Mouse (Mus musculus): ENCODE measurements around the gene Diaph3. TPM values are rescaled to one million over a fixed set of nuclear protein-coding genes. Genes with fewer than 3 reads are reported as not detected.

The Diaph3 gene
- polyA plus RNA-seq, 1 experiment: 0.43 TPM

DNA sequence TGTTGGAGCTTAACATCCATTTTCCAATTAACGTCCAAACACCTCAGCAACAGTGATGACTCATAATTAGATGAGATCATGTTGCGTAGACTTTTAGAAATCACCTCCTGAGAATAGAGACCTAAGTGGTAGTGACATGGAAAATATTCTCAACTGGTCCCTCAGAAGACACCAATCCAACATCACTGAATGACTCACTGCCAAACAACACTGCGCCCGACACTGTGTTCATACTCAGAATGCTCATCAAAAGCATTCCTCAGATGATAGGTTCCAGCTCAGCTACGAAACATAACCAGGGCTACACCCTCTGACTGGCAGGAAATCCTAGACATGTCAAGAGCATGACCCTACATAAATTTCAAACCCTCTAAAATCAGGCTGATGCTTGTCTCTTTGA is 89.8 kb downstream of the Diaph3 start:
- no peak overlapping the region for H3K4me3 ChIP-seq (ENCODE audit: extremely low read depth, insufficient read depth, insufficient read length)
- TF ChIP-seq POLR2A (IDR thresholded peaks at IDR 0.05; ENCODE audit: low read depth, low read length) (no peak), CTCF (IDR thresholded peaks at IDR 0.05; ENCODE audit: extremely low read depth, insufficient read depth, insufficient read length, insufficient replicate concordance) (no peak)
- H3K27me3 ChIP-seq (ENCODE audit: control insufficient read depth, insufficient read depth, low read length): no peaks in the 10 kb centered on the region
- no peaks in the 10 kb centered on the region for H3K4me1 ChIP-seq (ENCODE audit: control insufficient read depth, insufficient read depth, insufficient read length)
- 84% methylated on average over 5 of the region's 5 CpGs for WGBS
- H3K27ac ChIP-seq (ENCODE audit: insufficient read depth, low read length): no peak overlapping the region
- no peak for DNase-seq (ENCODE audit: low read depth in 1 of 2, low spot score in 2 of 2)
- H3K36me3 ChIP-seq (ENCODE audit: control insufficient read depth, insufficient read depth, low read length): no peaks in the 10 kb centered on the region

DNA sequence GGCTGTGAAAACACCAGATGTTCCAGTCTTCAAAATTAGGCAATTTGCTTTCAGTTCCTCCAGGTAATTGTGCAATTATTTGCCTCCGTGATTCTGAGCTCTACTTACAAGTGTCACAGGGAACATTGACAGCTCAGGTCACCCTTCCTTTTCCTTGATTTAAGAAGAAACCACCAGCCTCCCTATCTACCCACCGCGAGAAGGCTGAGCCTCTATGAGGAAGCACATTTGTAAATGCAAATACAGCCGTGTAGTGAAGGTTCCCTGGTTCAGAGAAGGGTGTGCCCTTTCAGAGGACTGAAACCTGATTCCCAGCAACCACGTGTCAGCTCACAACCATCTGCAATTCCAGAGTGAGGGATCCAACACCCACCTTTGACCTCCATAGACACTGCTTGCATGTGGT is 96.6 kb downstream of the Diaph3 start:
- 0 out of 2 replicates have a peak, but pooled peaks cover 3% of the 10 kb centered on the region for H3K4me1 ChIP-seq (ENCODE audit: control insufficient read depth, insufficient read depth, insufficient read length)
- 11% methylated on average over 5 of the region's 5 CpGs for WGBS

DNA sequence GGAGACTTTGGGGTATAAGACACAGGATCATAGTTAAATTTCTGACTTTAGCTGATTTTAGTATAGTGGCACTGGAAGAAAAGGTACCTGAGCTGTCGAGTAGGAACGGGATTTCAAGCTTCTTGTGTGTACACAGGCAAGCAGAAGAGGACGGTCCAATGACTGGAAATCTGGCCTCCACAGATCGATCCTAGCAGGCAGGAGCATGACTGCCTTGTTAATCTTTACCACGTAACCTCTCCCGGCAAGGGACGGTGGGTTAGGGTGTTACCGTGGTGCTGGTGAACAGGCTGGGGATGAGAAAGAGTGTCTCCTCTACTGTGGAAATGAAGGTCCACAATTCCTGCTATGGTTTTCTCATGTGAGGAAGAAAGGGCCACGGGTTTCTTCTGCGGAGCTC is 120.8 kb downstream of the Diaph3 start:
- 96% methylated on average over 10 of the region's 10 CpGs for WGBS
- no peak overlapping the region for H3K27ac ChIP-seq (ENCODE audit: insufficient read depth, low read length)
- H3K4me3 ChIP-seq (ENCODE audit: extremely low read depth, insufficient read depth, insufficient read length): no peak overlapping the region
- TF ChIP-seq CTCF (IDR thresholded peaks at IDR 0.05; ENCODE audit: extremely low read depth, insufficient read depth, insufficient read length, insufficient replicate concordance) (no peak), POLR2A (IDR thresholded peaks at IDR 0.05; ENCODE audit: low read depth, low read length) (no peak)
- H3K4me1 ChIP-seq (ENCODE audit: control insufficient read depth, insufficient read depth, insufficient read length): no peaks in the 10 kb centered on the region
- DNase-seq (ENCODE audit: low read depth in 1 of 2, low spot score in 2 of 2): no peak
- no peaks in the 10 kb centered on the region for H3K36me3 ChIP-seq (ENCODE audit: control insufficient read depth, insufficient read depth, low read length)
- no peaks in the 10 kb centered on the region for H3K27me3 ChIP-seq (ENCODE audit: control insufficient read depth, insufficient read depth, low read length)

More for the DNA sequence above, 96.6 kb downstream of the Diaph3 start:
- no peak for DNase-seq (ENCODE audit: low read depth in 1 of 2, low spot score in 2 of 2)
- Histone ChIP-seq H3K4me3 (ENCODE audit: extremely low read depth, insufficient read depth, insufficient read length) (no peak overlapping the region), H3K36me3 (ENCODE audit: control insufficient read depth, insufficient read depth, low read length) (no peaks in the 10 kb centered on the region), H3K27me3 (ENCODE audit: control insufficient read depth, insufficient read depth, low read length) (no peaks in the 10 kb centered on the region), H3K27ac (ENCODE audit: insufficient read depth, low read length) (no peak overlapping the region)
- TF ChIP-seq CTCF (IDR thresholded peaks at IDR 0.05; ENCODE audit: extremely low read depth, insufficient read depth, insufficient read length, insufficient replicate concordance) (no peak), POLR2A (IDR thresholded peaks at IDR 0.05; ENCODE audit: low read depth, low read length) (no peak)

DNA sequence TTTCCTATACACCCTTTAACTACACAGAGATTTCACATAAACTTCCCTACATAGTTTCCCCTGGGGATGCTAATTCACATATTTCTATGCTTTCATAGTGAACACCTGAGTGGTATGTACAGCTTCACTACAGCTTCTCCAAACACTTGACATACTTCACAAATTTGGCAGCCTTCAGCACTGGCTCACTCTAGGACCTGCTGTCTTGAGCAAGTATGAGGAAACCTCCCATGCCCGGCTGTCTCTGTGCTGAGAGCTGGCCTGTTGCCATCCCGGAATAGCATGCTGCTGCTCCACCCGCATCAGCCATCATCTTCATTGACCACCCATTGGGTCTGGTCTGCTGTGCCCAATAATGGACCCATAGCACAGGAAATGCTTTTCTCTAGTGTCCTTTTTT is 121.3 kb downstream of the Diaph3 start:
- no peak for DNase-seq (ENCODE audit: low read depth in 1 of 2, low spot score in 2 of 2)
- Histone ChIP-seq H3K27me3 (ENCODE audit: control insufficient read depth, insufficient read depth, low read length) (no peaks in the 10 kb centered on the region), H3K36me3 (ENCODE audit: control insufficient read depth, insufficient read depth, low read length) (no peaks in the 10 kb centered on the region), H3K4me3 (ENCODE audit: extremely low read depth, insufficient read depth, insufficient read length) (no peak overlapping the region), H3K4me1 (ENCODE audit: control insufficient read depth, insufficient read depth, insufficient read length) (no peaks in the 10 kb centered on the region), H3K27ac (ENCODE audit: insufficient read depth, low read length) (no peak overlapping the region)
- no peak for TF ChIP-seq CTCF (IDR thresholded peaks at IDR 0.05; ENCODE audit: extremely low read depth, insufficient read depth, insufficient read length, insufficient replicate concordance)
- no peak for TF ChIP-seq POLR2A (IDR thresholded peaks at IDR 0.05; ENCODE audit: low read depth, low read length)
- WGBS: 93% methylated on average over 3 of the region's 3 CpGs

DNA sequence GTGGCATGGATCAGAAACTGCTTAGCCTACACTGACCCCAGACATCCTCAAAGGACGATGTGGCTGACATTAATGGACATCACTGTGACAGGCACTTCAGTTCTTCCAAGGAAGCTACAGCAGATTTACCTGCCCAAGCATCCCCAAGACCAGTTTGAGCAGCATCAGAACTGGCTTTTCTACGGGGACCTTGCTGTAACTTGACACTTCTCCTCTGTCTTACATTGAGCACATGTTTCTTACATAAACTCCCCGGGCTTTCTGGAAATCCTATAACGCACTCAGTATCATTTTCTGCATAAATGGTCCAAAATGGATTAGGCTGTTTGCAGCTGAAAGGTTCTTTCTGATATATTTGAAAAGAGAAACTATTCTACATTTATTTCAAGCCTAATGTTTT is 143.7 kb downstream of the Diaph3 start:
- no peak overlapping the region for H3K27ac ChIP-seq (ENCODE audit: insufficient read depth, low read length)
- H3K36me3 ChIP-seq (ENCODE audit: control insufficient read depth, insufficient read depth, low read length): no peaks in the 10 kb centered on the region
- H3K4me1 ChIP-seq (ENCODE audit: control insufficient read depth, insufficient read depth, insufficient read length): no peaks in the 10 kb centered on the region
- TF ChIP-seq POLR2A (IDR thresholded peaks at IDR 0.05; ENCODE audit: low read depth, low read length): no peak
- TF ChIP-seq CTCF (IDR thresholded peaks at IDR 0.05; ENCODE audit: extremely low read depth, insufficient read depth, insufficient read length, insufficient replicate concordance): no peak
- DNase-seq (ENCODE audit: low read depth in 1 of 2, low spot score in 2 of 2): no peak
- WGBS: 94% methylated on average over 4 of the region's 4 CpGs
- no peak overlapping the region for H3K4me3 ChIP-seq (ENCODE audit: extremely low read depth, insufficient read depth, insufficient read length)
- no peaks in the 10 kb centered on the region for H3K27me3 ChIP-seq (ENCODE audit: control insufficient read depth, insufficient read depth, low read length)

DNA sequence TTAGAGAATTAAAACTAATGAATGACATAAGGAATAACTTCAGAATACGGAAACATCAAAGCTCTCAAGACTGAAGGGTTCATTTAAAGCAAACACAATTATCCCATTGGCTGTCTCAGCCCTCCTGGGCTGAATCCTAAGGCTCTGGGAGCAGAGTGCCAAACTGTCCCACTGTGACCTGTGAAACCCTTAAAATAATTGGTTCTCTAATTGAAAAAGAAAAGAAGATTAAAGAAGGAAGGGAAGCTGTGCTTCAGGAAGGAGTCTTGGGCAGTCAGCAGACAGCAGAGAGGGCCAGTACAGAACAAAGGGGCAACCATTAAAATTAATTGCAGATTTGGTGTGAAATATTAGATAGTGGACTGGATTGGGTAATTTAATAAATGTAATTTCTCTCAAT is 189.9 kb downstream of the Diaph3 start:
- no peak overlapping the region for H3K27ac ChIP-seq (ENCODE audit: insufficient read depth, low read length)
- no peaks in the 10 kb centered on the region for H3K36me3 ChIP-seq (ENCODE audit: control insufficient read depth, insufficient read depth, low read length)
- H3K4me1 ChIP-seq (ENCODE audit: control insufficient read depth, insufficient read depth, insufficient read length): no peaks in the 10 kb centered on the region
- WGBS: 95% methylated on average over 1 of the region's 1 CpGs
- H3K4me3 ChIP-seq (ENCODE audit: extremely low read depth, insufficient read depth, insufficient read length): no peak overlapping the region
- no peaks in the 10 kb centered on the region for H3K27me3 ChIP-seq (ENCODE audit: control insufficient read depth, insufficient read depth, low read length)
- no peak for DNase-seq (ENCODE audit: low read depth in 1 of 2, low spot score in 2 of 2)
- TF ChIP-seq POLR2A (IDR thresholded peaks at IDR 0.05; ENCODE audit: low read depth, low read length) (no peak), CTCF (IDR thresholded peaks at IDR 0.05; ENCODE audit: extremely low read depth, insufficient read depth, insufficient read length, insufficient replicate concordance) (no peak)

DNA sequence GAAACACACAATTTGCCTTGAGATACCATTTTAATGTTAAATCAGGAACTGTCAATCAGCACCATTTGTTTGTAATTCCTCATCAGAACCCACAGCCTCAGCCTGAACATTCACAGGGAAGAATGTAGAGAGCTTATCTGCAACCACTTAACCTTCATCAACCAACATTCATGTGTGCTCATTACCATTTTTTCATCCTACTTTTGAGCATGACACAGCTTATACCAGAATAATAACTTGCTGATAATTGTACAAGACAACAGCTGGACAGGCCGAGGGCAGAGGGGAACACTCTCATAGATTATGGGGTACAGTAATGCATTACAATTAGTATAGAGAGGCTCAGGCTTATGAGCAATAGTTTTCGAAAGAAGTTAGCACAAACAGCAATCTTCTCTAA is 203.1 kb downstream of the Diaph3 start:
- Histone ChIP-seq H3K4me1 (ENCODE audit: control insufficient read depth, insufficient read depth, insufficient read length) (no peaks in the 10 kb centered on the region), H3K27me3 (ENCODE audit: control insufficient read depth, insufficient read depth, low read length) (no peaks in the 10 kb centered on the region), H3K27ac (ENCODE audit: insufficient read depth, low read length) (no peak overlapping the region), H3K36me3 (ENCODE audit: control insufficient read depth, insufficient read depth, low read length) (no peaks in the 10 kb centered on the region), H3K4me3 (ENCODE audit: extremely low read depth, insufficient read depth, insufficient read length) (no peak overlapping the region)
- DNase-seq (ENCODE audit: low read depth in 1 of 2, low spot score in 2 of 2): no peak
- WGBS: 93% methylated on average over 2 of the region's 2 CpGs
- TF ChIP-seq CTCF (IDR thresholded peaks at IDR 0.05; ENCODE audit: extremely low read depth, insufficient read depth, insufficient read length, insufficient replicate concordance): no peak
- no peak for TF ChIP-seq POLR2A (IDR thresholded peaks at IDR 0.05; ENCODE audit: low read depth, low read length)
